Mouse (Mus musculus): ENCODE measurements around the gene Tcf3. TPM values are rescaled to one million over a fixed set of nuclear protein-coding genes. Genes with fewer than 3 reads are reported as not detected.
A peak's percentile ranks its signal among the peaks of the same experiment; 100 is the strongest.

The Tcf3 gene
- total and polyA plus RNA-seq, 3 experiments, result 146 to 223 (median 207) TPM

DNA sequence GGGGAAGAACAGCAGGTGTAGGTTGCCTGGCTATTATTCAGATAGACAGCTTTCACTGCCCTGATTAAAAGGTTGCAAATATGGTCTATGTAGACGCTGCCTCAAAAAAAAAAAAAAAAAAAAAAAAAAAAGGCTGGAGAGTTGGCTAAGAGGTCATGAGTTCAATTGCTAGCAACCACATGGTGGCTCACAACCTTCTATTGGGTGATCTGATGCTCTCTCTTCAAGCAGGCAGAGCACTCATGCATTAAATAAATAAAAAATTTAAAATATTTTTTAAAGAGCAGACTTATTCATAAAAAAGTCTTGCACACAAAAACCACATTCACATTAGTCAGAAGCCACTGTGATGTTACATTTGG lies 35.3 kb downstream of the Tcf3 start:
- H3K4me3 ChIP-seq (replicated peaks in 1 of 3; ENCODE audit: low read depth in 2 of 3, low read length in 2 of 3, poor library complexity in 1 of 3), result peak overlapping the region; percentile 61 to 78 (median 63)
- DNase-seq (ENCODE audit: extremely low read depth), result no peak
- H3K4me1 ChIP-seq (ENCODE audit: control insufficient read depth in 1 of 2, insufficient read depth in 2 of 2), result peaks cover 18 to 53% of the 10 kb centered on the region in 2 experiments
- dilution Hi-C loops (cut with MboI; ENCODE audit: extremely low pct_ligation_motif_present, extremely low pct_unique_long_range_greater_than_20kb, low sequenced_read_pairs), result no loop called here
- TF ChIP-seq ZNF384 (IDR thresholded peaks at IDR 0.05; ENCODE audit: low read depth, low read length), result peak; percentile 87
- no peak for TF ChIP-seq NRF1 (IDR thresholded peaks at IDR 0.05; ENCODE audit: low read depth, low read length)
- no peak for TF ChIP-seq USF1 (IDR thresholded peaks at IDR 0.05; ENCODE audit: low read depth, low read length)
- no peak for TF ChIP-seq ZC3H11A (IDR thresholded peaks at IDR 0.05; ENCODE audit: low read depth, low read length)
- H3K9ac ChIP-seq (ENCODE audit: insufficient read depth, low read depth), result peak overlapping the region; percentile 96
- peak overlapping the region; percentile 68 for H3K4me2 ChIP-seq (ENCODE audit: insufficient read depth, low read depth, poor library complexity, severe bottlenecking)
- peaks cover 44 to 56% of the 10 kb centered on the region in 2 experiments for H3K36me3 ChIP-seq (replicated peaks in 1 of 2; ENCODE audit: control insufficient read depth in 1 of 2, insufficient read depth in 1 of 2, low read length in 1 of 2)
- H3K27me3 ChIP-seq (replicated peaks), result no peaks in the 10 kb centered on the region
- in situ Hi-C loops (cut with MboI; ENCODE audit: low pct_ligation_motif_present, low pct_unique_long_range_greater_than_20kb, low sequenced_read_pairs), result no loop called here
- peaks cover 18% of the 10 kb centered on the region for H3K79me2 ChIP-seq (replicated peaks; ENCODE audit: control insufficient read depth, extremely low read depth, insufficient read depth, poor library complexity, severe bottlenecking)
- peak overlapping the region; percentile 98 for H3K27ac ChIP-seq (ENCODE audit: insufficient read depth, low read depth)
- H3K9me3 ChIP-seq (replicated peaks; ENCODE audit: low read length), result peaks cover 1% of the 10 kb centered on the region

DNA sequence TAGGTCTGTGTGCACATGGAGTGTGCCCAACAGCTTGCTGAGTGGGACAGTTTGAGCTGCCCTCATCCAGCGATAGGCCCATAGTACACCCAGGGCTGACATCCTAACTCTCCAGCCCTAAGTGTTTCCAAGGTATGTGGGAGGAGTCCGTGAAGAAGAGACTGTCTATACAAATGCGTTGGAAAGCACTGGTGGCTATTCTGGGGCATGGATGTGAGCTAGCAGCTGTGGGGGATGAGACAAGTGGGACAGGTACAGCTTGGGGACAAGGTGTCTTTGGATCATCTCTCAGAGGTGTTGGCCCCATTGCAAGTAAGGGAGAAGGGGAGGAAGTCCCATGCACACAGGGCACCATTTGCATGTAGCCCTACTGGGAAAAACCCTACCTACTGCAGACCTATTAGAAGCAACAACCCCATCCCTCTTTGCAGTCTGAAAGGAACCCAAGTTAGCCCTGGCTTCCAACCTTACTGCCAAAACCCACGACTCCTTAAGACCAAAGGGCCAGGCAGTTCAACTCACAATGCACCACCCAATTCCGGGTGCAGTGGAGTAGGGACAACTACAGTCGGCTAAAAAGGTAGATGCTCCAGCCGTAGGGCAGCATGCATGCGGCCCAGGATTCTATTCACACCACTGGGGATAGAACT lies 35.8 kb downstream of the Tcf3 start:
- Histone ChIP-seq H3K4me1 (ENCODE audit: control insufficient read depth in 1 of 2, insufficient read depth in 2 of 2) (peaks cover 18 to 54% of the 10 kb centered on the region in 2 experiments), H3K27me3 (replicated peaks) (no peaks in the 10 kb centered on the region), H3K4me3 (replicated peaks in 1 of 3; ENCODE audit: low read depth in 2 of 3, low read length in 2 of 3, poor library complexity in 1 of 3) (peak overlapping the region; percentile 60 to 63 (median 61)), H3K4me2 (ENCODE audit: insufficient read depth, low read depth, poor library complexity, severe bottlenecking) (peak overlapping the region; percentile 68), H3K36me3 (replicated peaks in 1 of 2; ENCODE audit: control insufficient read depth in 1 of 2, insufficient read depth in 1 of 2, low read length in 1 of 2) (peaks cover 44 to 56% of the 10 kb centered on the region in 2 experiments), H3K9me3 (replicated peaks; ENCODE audit: low read length) (no peaks in the 10 kb centered on the region), H3K27ac (ENCODE audit: insufficient read depth, low read depth) (peak overlapping the region; percentile 98), H3K9ac (ENCODE audit: insufficient read depth, low read depth) (peak overlapping the region; percentile 96), H3K79me2 (replicated peaks; ENCODE audit: control insufficient read depth, extremely low read depth, insufficient read depth, poor library complexity, severe bottlenecking) (peaks cover 18% of the 10 kb centered on the region)
- in situ Hi-C loops (cut with MboI; ENCODE audit: low pct_ligation_motif_present, low pct_unique_long_range_greater_than_20kb, low sequenced_read_pairs), result no loop called here
- TF ChIP-seq ZKSCAN1 (IDR thresholded peaks at IDR 0.05; ENCODE audit: borderline replicate concordance, low read depth, low read length), result peak; percentile 38; the same call in 1 of the 2 replicates
- peak; percentile 50; the same call in 1 of the 2 replicates for TF ChIP-seq ELF1 (IDR thresholded peaks at IDR 0.05; ENCODE audit: low read depth, low read length)
- no peak for TF ChIP-seq USF1 (IDR thresholded peaks at IDR 0.05; ENCODE audit: low read depth, low read length)
- TF ChIP-seq ETS1 (conservative IDR thresholded peaks at IDR 0.05; ENCODE audit: low read depth, low read length), result peak; percentile 24; the same call in 1 of the 2 replicates
- no peak for TF ChIP-seq SMC3 (IDR thresholded peaks at IDR 0.05; ENCODE audit: low read depth, low read length)
- peak; percentile 67; the same call in 1 of the 2 replicates for TF ChIP-seq MAX (IDR thresholded peaks at IDR 0.05; ENCODE audit: low read length)
- no peak for TF ChIP-seq MAFK (IDR thresholded peaks at IDR 0.05; ENCODE audit: insufficient replicate concordance, low read length)
- TF ChIP-seq SIN3A (IDR thresholded peaks at IDR 0.05; ENCODE audit: low read length), result peak; percentile 57
- peak; percentile 94 for TF ChIP-seq POLR2A (IDR thresholded peaks at IDR 0.05; ENCODE audit: low read depth, low read length)
- peak; percentile 82 for TF ChIP-seq POLR2AphosphoS2 (IDR thresholded peaks at IDR 0.05; ENCODE audit: low read depth, low read length)
- peak; percentile 57 for TF ChIP-seq BHLHE40 (IDR thresholded peaks at IDR 0.05; ENCODE audit: low read depth, low read length)
- TF ChIP-seq PAX5 (IDR thresholded peaks at IDR 0.05; ENCODE audit: low read length), result no peak
- peak; percentile 81 for TF ChIP-seq ZMIZ1 (IDR thresholded peaks at IDR 0.05; ENCODE audit: low read depth, low read length)
- TF ChIP-seq NELFE (IDR thresholded peaks at IDR 0.05; ENCODE audit: low read depth, low read length), result peak; percentile 76; the same call in 1 of the 2 replicates
- no peak for TF ChIP-seq ZC3H11A (IDR thresholded peaks at IDR 0.05; ENCODE audit: low read depth, low read length)
- TF ChIP-seq TCF12 (IDR thresholded peaks at IDR 0.05; ENCODE audit: low read depth, low read length), result peak; percentile 47; the same call in 1 of the 2 replicates
- 0 out of 2 replicates have a peak, but pooled peaks have one; percentile 15 for TF ChIP-seq MYC (IDR thresholded peaks at IDR 0.05; ENCODE audit: low read depth, low read length)
- TF ChIP-seq HCFC1 (IDR thresholded peaks at IDR 0.05; ENCODE audit: low read depth, low read length), result peak; percentile 22; the same call in 1 of the 2 replicates
- TF ChIP-seq MAZ (IDR thresholded peaks at IDR 0.05; ENCODE audit: low read depth, low read length), result peak; percentile 12; the same call in 1 of the 2 replicates
- peak; percentile 96 for TF ChIP-seq TBP (conservative IDR thresholded peaks at IDR 0.05; ENCODE audit: low read depth, low read length)
- TF ChIP-seq MEF2A (IDR thresholded peaks at IDR 0.05; ENCODE audit: borderline replicate concordance, low read depth, low read length), result peak; percentile 50
- peak; percentile 65; the same call in 1 of the 2 replicates for TF ChIP-seq EP300 (IDR thresholded peaks at IDR 0.05; ENCODE audit: low read length)
- peak; percentile 24; the same call in 1 of the 2 replicates for TF ChIP-seq CHD1 (IDR thresholded peaks at IDR 0.05; ENCODE audit: low read depth, low read length)
- TF ChIP-seq CTCF (conservative IDR thresholded peaks at IDR 0.05 in 1 of 2, IDR thresholded peaks at IDR 0.05 in 1 of 2; ENCODE audit: low read depth in 2 of 2, low read length in 2 of 2), result no peak
- no peak for TF ChIP-seq RAD21 (IDR thresholded peaks at IDR 0.05; ENCODE audit: low read depth, low read length)
- peak; percentile 82 for DNase-seq (ENCODE audit: extremely low read depth)
- dilution Hi-C loops (cut with MboI; ENCODE audit: extremely low pct_ligation_motif_present, extremely low pct_unique_long_range_greater_than_20kb, low sequenced_read_pairs), result no loop called here

Data from CH12.LX (cell line).